Mouse (Mus musculus) liver, embryonic 14.5 days (tissue): ENCODE measurements around the gene Olfr573-ps1. TPM values are rescaled to one million over a fixed set of nuclear protein-coding genes. Genes with fewer than 3 reads are reported as not detected.

Source experiments
- ATAC-seq: fragments of 200-750 bp; cut with Nextera tagmentation; 2 replicates; pipeline ENCODE4 v1.8.0; 2017; ENCODE audit warnings: moderate number of reproducible peaks, mild to moderate bottlenecking, moderate library complexity; ENCODE audit not compliant: insufficient read depth
- DNase-seq, 3 experiments: peaks; one replicate each; pipeline ENCODE4 v3.0.0-alpha.2; 2012 to 2013; ENCODE audit warnings: low read depth in 3 of 3, low spot score in 3 of 3
- H3K27ac ChIP-seq: fragments of 300-500 bp; sonication (generic); 2 replicates; pipeline ENCODE4 v1.5.1; 2014; ENCODE audit warnings: moderate library complexity, mild to moderate bottlenecking, control low read depth, inconsistent platforms
- H3K27me3 ChIP-seq: fragments of 300-500 bp; sonication (generic); 2 replicates; pipeline ENCODE4 v1.6.1; 2014; ENCODE audit warnings: mild to moderate bottlenecking, low read length, moderate library complexity; ENCODE audit not compliant: control insufficient read depth, insufficient read depth
- H3K36me3 ChIP-seq: fragments of 300-500 bp; sonication (generic); replicated peaks from 2 replicates; pipeline ENCODE4 v1.6.1; 2014; ENCODE audit warnings: low read depth; ENCODE audit not compliant: control insufficient read depth, insufficient read depth
- H3K4me1 ChIP-seq, 2 experiments: fragments of 200-500 bp in 1 of 2; fragments of 300-500 bp in 1 of 2; sonication (generic) in 1 of 2; replicated peaks; 2 replicates each; pipeline ENCODE4 v1.6.1; 2012 to 2014; ENCODE audit warnings: antibody characterized with exemption in 1 of 2, inconsistent platforms in 1 of 2, low read length in 1 of 2; ENCODE audit not compliant: control insufficient read depth in 2 of 2, insufficient read depth in 2 of 2
- H3K4me2 ChIP-seq: fragments of 300-500 bp; sonication (generic); 2 replicates; pipeline ENCODE4 v1.6.1; 2014; ENCODE audit warnings: low read depth, mild to moderate bottlenecking, control low read depth, moderate library complexity
- H3K4me3 ChIP-seq, 2 experiments: fragments of 200-500 bp in 1 of 2; fragments of 300-500 bp in 1 of 2; sonication (generic) in 1 of 2; 2 replicates each; pipeline ENCODE4 v1.5.1; 2012 to 2014; ENCODE audit warnings: low read depth in 2 of 2, low read length in 2 of 2, mild to moderate bottlenecking in 2 of 2, control low read depth in 1 of 2, inconsistent platforms in 1 of 2, moderate library complexity in 1 of 2; ENCODE audit not compliant: insufficient read depth in 1 of 2
- H3K9ac ChIP-seq: fragments of 300-500 bp; sonication (generic); replicated peaks from 2 replicates; pipeline ENCODE4 v1.6.1; 2014; ENCODE audit warnings: mild to moderate bottlenecking, control low read depth, moderate library complexity
- H3K9me3 ChIP-seq: fragments of 300-500 bp; sonication (generic); 2 replicates; pipeline ENCODE4 v1.6.1; 2016; ENCODE audit warnings: low read length, mixed read lengths; ENCODE audit not compliant: control insufficient read depth
- CTCF ChIP-seq: IDR thresholded peaks from 2 replicates; pipeline ENCODE4 v1.5.1; 2016; ENCODE audit warnings: antibody characterized with exemption, low read depth, control low read depth
- EP300 ChIP-seq: IDR thresholded peaks from 2 replicates; pipeline ENCODE4 v1.6.1; 2016; ENCODE audit warnings: antibody characterized with exemption, low read depth
- WGBS: fragments of 180-500 bp; shearing (Covaris S2); extraction: QIAGEN DNeasy Blood & Tissue Kit; methylation state at CpG from one replicate; pipeline ENCODE4 v1.1.7; 2014; ENCODE audit not compliant: insufficient replicate concordance; 5-methylcytosine and 5-hydroxymethylcytosine counted together
- polyA plus RNA-seq, 2 experiments: library from polyadenylated mRNA; depleted of rRNA in 1 of 2; stranded (reverse) in 1 of 2; unstranded in 1 of 2; fragments of >200 nt; fragmentation: Nextera tagmentation in 1 of 2; extraction: Ambion mirVana in 1 of 2; gene quantifications; 2 replicates each; pipeline versions ENCODE4 v1.2.1 to v1.2.3; 2012 to 2014

Olfr573-ps1 gene
- polyA plus RNA-seq, 2 experiments: not detected

DNA sequence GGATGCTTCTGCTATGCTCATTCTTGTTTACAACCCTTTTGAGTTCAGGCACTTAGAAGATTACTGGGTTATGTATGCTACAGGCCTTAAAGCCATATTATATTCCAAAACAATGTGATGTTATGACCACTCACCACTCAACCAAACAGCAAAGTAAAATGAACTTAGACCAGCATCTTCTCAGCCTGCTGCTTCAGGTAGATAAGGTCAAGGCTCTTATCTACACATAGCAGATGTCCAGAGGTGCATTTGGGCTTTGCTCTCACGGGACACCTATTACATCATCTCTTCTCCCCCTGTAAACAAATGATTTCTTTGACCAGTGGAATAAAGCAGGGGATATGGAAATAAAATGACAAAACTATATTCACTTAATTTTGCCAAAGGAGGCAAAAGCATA lies 16.2 kb upstream of the Olfr573-ps1 start, which contains the start of gene Olfr575:
Olfr575 (minus strand) TSS at position 183 of the 400 bp plus-strand sequence.
- Histone ChIP-seq H3K36me3 (no peaks in the 10 kb centered on the region), H3K9me3 (no peaks in the 10 kb centered on the region), H3K27me3 (no peaks in the 10 kb centered on the region), H3K4me1 (peaks cover 5% of the 10 kb centered on the region in 2 experiments), H3K9ac (no peak within 1 kb of the TSS), H3K4me2 (peak within 1 kb of the TSS; percentile 3; the same call in 1 of the 2 replicates), H3K4me3 (no peak within 1 kb of the TSS), H3K27ac (peak within 1 kb of the TSS; percentile 75)
- no peak for TF ChIP-seq CTCF
- TF ChIP-seq EP300: peak; percentile 94
- WGBS: 6% methylated on average over 1 of the region's 1 CpGs
- peak; percentile 90 for ATAC-seq
- DNase-seq: peak; percentile 61 to 73 (median 66)

DNA sequence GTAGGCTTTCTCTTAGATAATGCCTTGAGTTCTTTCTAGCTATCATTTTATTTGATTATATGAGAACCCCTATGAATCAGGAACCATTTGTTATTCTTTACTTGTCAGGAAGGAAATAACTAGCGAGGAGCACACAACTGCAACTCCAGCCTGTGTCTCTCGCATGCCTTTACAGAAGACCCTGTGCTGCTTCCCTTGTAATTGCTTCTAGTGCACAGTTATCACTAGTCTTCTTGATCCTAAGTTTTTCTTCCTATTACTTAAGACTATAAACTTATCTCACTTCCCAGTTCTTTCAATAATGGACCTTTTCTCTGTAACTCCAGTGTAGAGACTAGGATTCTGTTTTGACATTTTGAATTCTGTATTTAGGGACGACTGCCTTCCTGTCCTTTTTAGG lies 15.8 kb upstream of the Olfr573-ps1 start:
- Histone ChIP-seq H3K9ac (no peak overlapping the region), H3K27me3 (no peaks in the 10 kb centered on the region), H3K4me3 (no peak overlapping the region), H3K36me3 (no peaks in the 10 kb centered on the region), H3K9me3 (no peaks in the 10 kb centered on the region), H3K4me1 (peaks cover 5% of the 10 kb centered on the region in 2 experiments), H3K4me2 (peak overlapping the region; percentile 3; the same call in 1 of the 2 replicates), H3K27ac (peak overlapping the region; percentile 75)
- 35% methylated on average over 3 of the region's 3 CpGs for WGBS
- no peak for TF ChIP-seq CTCF
- no peak for TF ChIP-seq EP300
- ATAC-seq (peak; percentile 54; the same call in 1 of the 2 replicates), DNase-seq (no peak)

- H3K4me1 ChIP-seq: no peaks in the 10 kb centered on the region
- no peak overlapping the region for H3K4me3 ChIP-seq
- no peak overlapping the region for H3K27ac ChIP-seq
- 30% methylated on average over 1 of the region's 1 CpGs for WGBS
- no peaks in the 10 kb centered on the region for H3K27me3 ChIP-seq
- H3K36me3 ChIP-seq: no peaks in the 10 kb centered on the region
- no peak for DNase-seq
- H3K9ac ChIP-seq: no peak overlapping the region
- no peak for TF ChIP-seq CTCF
- no peak for TF ChIP-seq EP300
- H3K9me3 ChIP-seq: no peaks in the 10 kb centered on the region
- no peak overlapping the region for H3K4me2 ChIP-seq
- ATAC-seq: no peak
These were observed 8.4 kb upstream of the Olfr573-ps1 start for GRCm38 (mm10) chr7:102950732-102951131.

DNA sequence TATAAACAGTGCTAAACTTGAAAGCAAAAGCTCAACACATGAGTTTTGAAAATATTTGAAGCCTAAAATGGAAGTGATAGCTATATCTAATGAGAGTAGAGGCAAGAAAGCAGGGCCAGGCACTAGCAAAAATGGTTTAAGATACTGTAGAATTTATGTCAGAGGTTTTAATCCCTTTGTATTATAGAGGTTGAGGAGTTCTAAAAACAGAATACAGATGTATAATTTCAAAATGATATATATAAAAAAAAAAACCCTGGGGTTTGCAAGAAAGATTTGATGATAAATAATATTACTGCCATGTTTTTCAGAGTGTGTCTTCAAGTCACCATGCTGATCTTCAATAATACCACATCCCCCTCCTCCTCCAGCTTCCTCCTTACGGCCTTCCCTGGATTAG lies 5.8 kb upstream of the Olfr573-ps1 start, which contains the start of gene Olfr574:
Olfr574 (plus strand) TSS at position 301 of the 400 bp plus-strand sequence.
- no peak for ATAC-seq
- no peak within 1 kb of the TSS for H3K27ac ChIP-seq
- no peak for DNase-seq
- 63% methylated on average over 1 of the region's 1 CpGs for WGBS
- no peaks in the 10 kb centered on the region for H3K36me3 ChIP-seq
- H3K4me3 ChIP-seq: no peak within 1 kb of the TSS
- H3K27me3 ChIP-seq: no peaks in the 10 kb centered on the region
- no peaks in the 10 kb centered on the region for H3K9me3 ChIP-seq
- H3K9ac ChIP-seq: no peak within 1 kb of the TSS
- TF ChIP-seq EP300 (no peak), CTCF (no peak)
- H3K4me1 ChIP-seq: no peaks in the 10 kb centered on the region
- H3K4me2 ChIP-seq: no peak within 1 kb of the TSS

GRCm38 (mm10) chr7:102943417-102943816 lies 1.0 kb upstream of the Olfr573-ps1 start:
- Histone ChIP-seq H3K9me3 (no peaks in the 10 kb centered on the region), H3K27me3 (no peaks in the 10 kb centered on the region), H3K9ac (no peak overlapping the region), H3K4me2 (no peak overlapping the region), H3K36me3 (no peaks in the 10 kb centered on the region), H3K4me1 (no peaks in the 10 kb centered on the region), H3K27ac (no peak overlapping the region), H3K4me3 (no peak overlapping the region)
- WGBS: 43% methylated on average over 1 of the region's 1 CpGs
- DNase-seq: no peak
- peak; percentile 85 for ATAC-seq
- TF ChIP-seq EP300: peak; percentile 43; the same call in 1 of the 2 replicates
- no peak for TF ChIP-seq CTCF
